Mouse (Mus musculus) naive thymus-derived CD4-positive, alpha-beta T cell, adult 5 months (primary cell): Measurements from ENCODE around the gene a. TPM values are rescaled to one million over a fixed set of nuclear protein-coding genes. Genes with fewer than 3 reads are reported as not detected.

Source experiments
- polyA plus RNA-seq: library from polyadenylated mRNA; unstranded; fragments of 100-300 nt; shearing (Covaris generic); gene quantifications from one replicate; pipeline ENCODE4 v1.2.1, GENCODE M21; 2017

a gene
- polyA plus RNA-seq: not detected

GRCm38 (mm10) chr2:154790656-154791483 lies at the start of gene a, which contains the start of gene Raly:
Gene a, plus strand, starts transcription at chr2:154791402.
Gene Raly, plus strand, starts transcription at chr2:154791096.

DNA sequence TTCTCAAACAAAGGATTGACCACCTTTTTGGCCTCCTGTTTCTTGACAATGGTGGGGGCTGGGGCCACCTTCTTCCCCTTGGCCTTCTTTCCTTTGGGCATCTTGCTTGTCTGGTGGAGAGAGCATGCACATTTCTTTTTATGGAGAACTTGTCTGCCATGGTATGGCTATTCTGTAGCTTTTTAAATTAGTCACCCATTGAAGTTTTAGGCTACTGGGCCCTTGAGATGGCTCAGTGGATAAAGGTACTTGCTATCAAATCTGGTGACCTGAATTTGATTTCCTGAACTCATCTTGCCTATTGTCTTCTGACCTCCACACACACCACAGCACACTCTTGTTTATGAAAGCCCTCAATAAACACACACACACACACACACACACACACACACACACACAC lies 21.3 kb upstream of the a start, which contains the start of gene Gm14214:
Gm14214 (minus strand) TSS at position 101 of the 400 bp plus-strand sequence.

DNA sequence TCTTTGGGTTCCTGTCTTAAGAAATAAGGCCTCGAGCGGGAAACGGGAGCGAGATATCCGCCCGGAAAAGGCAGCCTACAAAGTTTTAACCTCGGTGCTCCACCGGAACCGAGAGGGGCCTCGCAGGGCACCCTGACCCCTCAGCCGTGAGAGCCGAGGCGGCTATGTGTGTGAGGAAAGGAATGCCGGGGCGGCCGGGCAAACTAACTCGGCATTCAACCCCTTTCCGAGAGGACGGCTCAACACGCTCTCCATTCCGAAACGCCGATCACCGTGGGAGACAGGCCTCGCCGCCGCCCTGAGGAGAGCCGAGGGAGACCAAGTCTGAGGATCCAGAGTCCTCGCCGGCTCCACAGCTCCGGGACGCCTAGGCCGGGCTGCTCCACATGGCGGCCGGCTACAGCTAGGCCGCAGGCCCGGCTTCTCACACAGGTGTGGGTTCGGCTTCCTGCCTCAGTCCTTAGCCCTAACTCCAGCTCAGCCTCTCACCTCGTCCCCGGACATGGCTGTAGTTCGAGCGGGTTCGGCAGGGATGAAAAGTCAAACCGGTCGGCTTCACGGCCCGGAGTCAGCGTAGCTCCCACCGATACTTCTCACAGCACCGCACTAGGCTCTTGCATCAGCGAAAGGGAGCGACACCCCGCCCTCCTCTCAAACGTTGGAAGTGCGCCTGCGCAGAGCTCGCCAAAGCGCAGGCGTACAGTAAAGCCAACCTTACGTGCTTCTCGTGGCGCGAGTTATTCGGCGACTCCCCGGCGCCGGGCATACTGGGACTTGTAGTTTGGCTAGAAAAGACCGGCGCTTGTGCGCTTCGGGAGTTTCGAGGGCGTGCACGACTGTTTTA lies 101.2 kb downstream of the a start, which contains the start of gene Eif2s2:
Eif2s2 (minus strand) TSS at position 735 of the 844 bp plus-strand sequence.

GRCm38 (mm10) chr2:155018251-155018755 lies 227.1 kb downstream of the a start, which contains the start of gene Gm14226:
Gene Gm14226, plus strand, starts transcription at chr2:155018266.

DNA sequence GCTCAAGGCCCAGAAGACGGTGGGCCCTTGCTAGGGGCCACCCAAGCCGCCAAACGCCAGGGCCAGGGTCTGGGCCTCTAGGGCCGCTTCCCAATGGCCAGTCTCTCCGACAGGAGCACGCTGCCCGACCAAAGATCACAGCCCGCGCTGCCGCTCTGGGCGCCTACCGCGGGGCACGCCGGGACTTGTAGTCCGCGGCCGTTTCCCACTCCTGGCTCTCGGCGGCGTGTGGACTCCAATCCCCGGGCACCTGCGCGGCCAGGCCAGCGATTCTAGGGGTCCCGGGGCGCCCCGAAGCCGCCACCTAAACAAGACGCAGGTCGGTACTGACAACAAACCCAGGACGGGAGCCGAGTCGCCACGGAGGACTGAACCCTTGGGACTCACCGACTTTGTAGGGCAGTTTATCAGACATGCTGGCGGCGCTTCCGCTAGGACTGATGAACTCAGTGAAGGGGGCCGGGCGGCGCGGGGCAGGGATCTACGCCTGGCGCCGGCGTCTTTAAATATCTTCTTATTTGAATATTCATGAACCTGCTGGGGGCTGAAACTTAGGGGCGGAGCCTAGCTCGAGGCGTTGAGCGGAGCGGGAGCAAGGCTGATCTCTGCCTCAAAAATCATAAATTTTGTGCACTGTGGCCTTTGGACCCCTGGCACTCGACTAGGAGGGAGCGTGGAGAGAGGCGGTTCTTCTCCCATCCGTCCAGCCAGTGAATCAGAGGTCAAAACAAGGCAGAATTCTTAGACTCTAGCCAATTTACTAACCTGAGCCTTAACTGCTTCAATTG lies 283.0 kb downstream of the a start, which contains the start of gene Ahcy:
Ahcy (minus strand) TSS at position 520 of the 788 bp plus-strand sequence.

Other genes with a start within 250 kb of the a start
- gene 1700003F12Rik, start 244.3 kb upstream of the a start, polyA plus RNA-seq: not detected
- not detected for gene Actl10, start 239.6 kb upstream of the a start, polyA plus RNA-seq
- gene Necab3, start 232.5 kb upstream of the a start, polyA plus RNA-seq: 0.65 TPM
- 3.2 TPM for gene E2f1, start 221.5 kb upstream of the a start, polyA plus RNA-seq
- gene Pxmp4, start 187.7 kb upstream of the a start, polyA plus RNA-seq: 17.0 TPM
- 0.91 TPM for gene Zfp341, start 178.1 kb upstream of the a start, polyA plus RNA-seq
- gene 4930519P11Rik, start 178.0 kb upstream of the a start, polyA plus RNA-seq: not detected
- gene Chmp4b, start 139.7 kb upstream of the a start, polyA plus RNA-seq: 24.5 TPM
- gene Gm14214, start 21.4 kb upstream of the a start, polyA plus RNA-seq: not detected
- gene Raly, start 306 bp upstream of the a start, polyA plus RNA-seq: 170 TPM
- gene Eif2s2, start 101.5 kb downstream of the a start, polyA plus RNA-seq: 62.3 TPM
- gene Gm14226, start 226.9 kb downstream of the a start, polyA plus RNA-seq: not detected